Mouse (Mus musculus) bone marrow macrophage, adult 2 months (primary cell): ENCODE results near the gene Rin3.

ENCODE experiments used
- CTCF ChIP-seq: IDR thresholded peaks from 2 replicates; pipeline ENCODE4 v1.5.1; 2012; ENCODE audit warnings: low read depth, mild to moderate bottlenecking, low read length, moderate library complexity
- POLR2A ChIP-seq: IDR thresholded peaks from 2 replicates; pipeline ENCODE4 v1.6.1; 2012; ENCODE audit warnings: mild to moderate bottlenecking, low read depth, low read length, borderline replicate concordance

DNA sequence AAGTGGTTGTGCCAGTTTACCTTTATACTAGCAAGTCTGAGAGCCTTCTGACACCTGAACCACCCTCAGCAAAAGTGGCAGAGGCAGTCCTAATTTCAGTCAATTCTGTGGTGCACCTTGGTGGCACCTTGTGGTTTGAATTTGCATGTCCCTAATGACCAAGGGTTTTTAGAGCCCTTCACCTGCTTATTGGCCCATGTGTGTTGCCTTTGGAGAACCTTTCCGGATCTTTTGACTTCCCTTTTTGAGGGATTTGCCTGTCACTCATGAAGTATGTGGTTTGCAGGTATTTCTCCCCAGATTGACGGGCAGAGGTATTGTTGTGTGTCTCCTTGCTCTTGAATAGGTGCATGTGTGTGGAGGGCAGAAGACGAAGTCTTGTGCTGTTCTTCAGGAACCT, 27.4 kb downstream of the Rin3 start:
- TF ChIP-seq CTCF (no peak), POLR2A (no peak)
